Mouse (Mus musculus): Measurements from ENCODE around the gene Elmo1.

DNA sequence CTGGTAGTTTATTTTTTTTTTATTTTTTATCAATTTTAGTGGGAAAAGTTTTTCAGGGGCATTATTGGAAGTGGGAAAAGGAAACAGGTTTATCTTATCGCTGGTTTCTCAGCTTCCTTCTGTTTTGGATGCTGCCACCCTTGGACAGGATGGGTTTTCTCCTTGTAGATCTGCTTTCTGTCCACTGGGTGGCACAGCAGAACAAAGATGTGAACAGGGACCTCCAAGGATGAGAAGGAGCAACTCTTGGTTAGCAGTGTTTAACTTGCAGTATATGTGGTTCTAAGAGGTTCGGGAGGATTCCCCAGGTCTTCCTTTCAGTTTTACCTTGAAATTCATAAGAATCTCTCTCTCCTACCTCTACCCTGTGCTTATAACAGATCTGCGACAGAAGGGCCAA, 209.0 kb downstream of the Elmo1 start:
- peak; percentile 25; the same call in 1 of the 2 replicates for TF ChIP-seq CTCF (IDR thresholded peaks at IDR 0.05; ENCODE audit: low read depth, low read length)
- TF ChIP-seq POLR2A (IDR thresholded peaks at IDR 0.05; ENCODE audit: extremely low read depth, insufficient read depth, low read length), result no peak

All from liver, adult 2 months (tissue).